Mouse (Mus musculus) cerebellum, postnatal 36 days (tissue): ENCODE measurements at regions not wholly inside any gene's neighbourhood (a gene's known extent, or its start where the extent isn't known, plus 50 kb on each side); places are given as distances from the start of the nearest gene placed in this dataset.

Source experiments
- DNase-seq, 2 experiments: peaks; one replicate each; pipeline ENCODE4 v3.0.0; 2021 to 2022; ENCODE audit warnings: mixed read lengths in 2 of 2

GRCm38 (mm10) chr4:73111311-73111710 lies 258.9 kb upstream of the Aldoart1 start:
- peak in 1 of 2 experiments; percentile 6 for DNase-seq
